Mouse (Mus musculus) testis, adult 2 months (tissue): ENCODE measurements at regions not wholly inside any gene's neighbourhood (a gene's known extent, or its start where the extent isn't known, plus 50 kb on each side); places are given as distances from the start of the nearest gene placed in this dataset.

ENCODE experiments used
- CTCF ChIP-seq: fragments of 200-500 bp; IDR thresholded peaks from 2 replicates; pipeline ENCODE4 v1.5.1; 2012; ENCODE audit warnings: low read depth, mild to moderate bottlenecking, inconsistent platforms, low read length, moderate library complexity; ENCODE audit not compliant: control insufficient read depth, insufficient read depth, insufficient replicate concordance
- POLR2A ChIP-seq: fragments of 200-500 bp; IDR thresholded peaks from 2 replicates; pipeline ENCODE4 v1.6.1; 2012; ENCODE audit warnings: low read depth, mild to moderate bottlenecking, inconsistent platforms, low read length, moderate library complexity; ENCODE audit not compliant: control insufficient read depth

DNA sequence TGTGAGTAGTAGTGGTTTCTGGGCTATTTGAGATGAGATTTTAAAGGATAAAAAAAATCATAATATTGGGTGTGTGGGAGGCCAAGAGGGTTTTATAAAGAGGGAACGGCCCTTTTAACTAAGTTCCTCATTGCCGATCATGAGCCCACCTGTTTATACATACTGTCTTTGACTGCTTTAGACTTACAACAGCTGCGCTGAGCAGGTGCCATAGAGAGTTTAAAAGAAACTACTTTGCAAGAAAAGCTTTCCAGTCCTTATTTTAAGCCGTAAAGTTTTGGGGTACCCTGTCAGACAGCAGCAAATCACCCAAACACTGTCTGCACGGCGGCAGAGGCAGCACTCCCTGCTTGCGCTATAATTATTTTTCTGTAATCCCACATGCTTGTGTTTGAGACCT is 68.8 kb upstream of the Zfp280d start:
- TF ChIP-seq CTCF, result no peak
- no peak for TF ChIP-seq POLR2A
